In genomic region chr2:69822361-69823128, GRCm38 (mm10) we compare ENCODE assay signal across 7 mouse cellular contexts. TPM values are rescaled to one million over a fixed set of nuclear protein-coding genes. Genes with fewer than 3 reads are reported as not detected.
DNase-seq lines count a peak whose midpoint lies in the region; ATAC-seq lines count a peak whose summit lies in the region.

No protein-coding gene starts in this region.

- peak; percentile 81 for ATAC-seq in hindbrain, embryonic 15.5 days (ENCODE audit: low FRiP score, low read depth)
- peak; percentile 56 for ATAC-seq in limb, embryonic 12.5 days (ENCODE audit: insufficient number of reproducible peaks, insufficient read depth, low FRiP score, low TSS enrichment, low read depth)
- peak; percentile 79 for ATAC-seq in midbrain, embryonic 12.5 days (ENCODE audit: low FRiP score, low read depth)

- peak overlapping the region; percentile 83 for H3K4me2 ChIP-seq in hindbrain, embryonic 15.5 days
- H3K4me2 ChIP-seq in limb, embryonic 12.5 days = peak overlapping the region; percentile 71
- H3K4me2 ChIP-seq in midbrain, embryonic 12.5 days (replicated peaks) = peak overlapping the region; percentile 79

- 0 out of 2 replicates have a peak, but pooled peaks cover 6% of the 10 kb centered on the region for H3K36me3 ChIP-seq in hindbrain, embryonic 15.5 days
- H3K36me3 ChIP-seq in limb, embryonic 12.5 days = peaks cover 18% of the 10 kb centered on the region; the same call in 1 of the 2 replicates
- H3K36me3 ChIP-seq in midbrain, embryonic 12.5 days = no peaks in the 10 kb centered on the region

- H3K27me3 ChIP-seq in hindbrain, embryonic 15.5 days = no peaks in the 10 kb centered on the region
- no peaks in the 10 kb centered on the region for H3K27me3 ChIP-seq in limb, embryonic 12.5 days
- no peaks in the 10 kb centered on the region for H3K27me3 ChIP-seq in midbrain, embryonic 12.5 days

- peak overlapping the region; percentile 98 for H3K27ac ChIP-seq in hindbrain, embryonic 15.5 days (replicated peaks)
- peak overlapping the region; percentile 98 for H3K27ac ChIP-seq in limb, embryonic 12.5 days
- peak overlapping the region; percentile 94 for H3K27ac ChIP-seq in midbrain, embryonic 12.5 days (replicated peaks)

- no peaks in the 10 kb centered on the region for H3K9me3 ChIP-seq in hindbrain, embryonic 15.5 days
- H3K9me3 ChIP-seq in limb, embryonic 12.5 days = no peaks in the 10 kb centered on the region
- H3K9me3 ChIP-seq in midbrain, embryonic 12.5 days = no peaks in the 10 kb centered on the region

- under 1% methylated on average over 76 of the region's 80 CpGs for WGBS in hindbrain, embryonic 15.5 days
- WGBS in limb, embryonic 12.5 days = under 1% methylated on average over 76 of the region's 80 CpGs
- under 1% methylated on average over 47 of the region's 80 CpGs for WGBS in midbrain, embryonic 12.5 days

- peak overlapping the region; percentile 81 for H3K4me3 ChIP-seq in hindbrain, embryonic 15.5 days
- H3K4me3 ChIP-seq in limb, embryonic 12.5 days (replicated peaks) = peak overlapping the region; percentile 90
- H3K4me3 ChIP-seq in midbrain, embryonic 12.5 days = peak overlapping the region; percentile 77

- H3K9ac ChIP-seq in hindbrain, embryonic 15.5 days = peak overlapping the region; percentile 87
- peak overlapping the region; percentile 98 for H3K9ac ChIP-seq in limb, embryonic 12.5 days (replicated peaks)
- H3K9ac ChIP-seq in midbrain, embryonic 12.5 days (replicated peaks) = peak overlapping the region; percentile 91

- H3K4me1 ChIP-seq in hindbrain, embryonic 15.5 days (replicated peaks) = peaks cover 41% of the 10 kb centered on the region
- H3K4me1 ChIP-seq in limb, embryonic 12.5 days (replicated peaks) = peaks cover 10% of the 10 kb centered on the region
- peaks cover 23% of the 10 kb centered on the region for H3K4me1 ChIP-seq in midbrain, embryonic 12.5 days

- DNase-seq in adrenal gland, adult 18-20 months (ENCODE audit: low spot score in 2 of 2) = peak; percentile 41 to 44
- DNase-seq in cerebellum, postnatal 14 days = peak; percentile 72 to 77
- peak; percentile 20 to 23 for DNase-seq in frontal cortex, postnatal 25 days (ENCODE audit: low spot score in 2 of 2)
- DNase-seq in spleen, postnatal 10 days (ENCODE audit: low spot score in 2 of 2) = peak; percentile 64 to 66

RNA-seq across cellular contexts. Expression of gene Klhl23, which starts 0.8 kb away (rescaled TPM):
- total RNA-seq in adrenal gland, adult 18-20 months (2021) = 1 to 10 TPM; 5.9 to 6.0 TPM
- polyA plus RNA-seq in hindbrain, embryonic 15.5 days (2015; fragmentation: Nextera tagmentation; extraction: Ambion mirVana) = 93.0 and 94.6 TPM in 2 replicates
- polyA plus RNA-seq in limb, embryonic 12.5 days (2016; fragmentation: Nextera tagmentation; extraction: Ambion mirVana) = 35.6 and 37.5 TPM in 2 replicates
- polyA plus RNA-seq in midbrain, embryonic 12.5 days (2016; fragmentation: Nextera tagmentation; extraction: Ambion mirVana) = 41.0 and 51.6 TPM in 2 replicates

RNA-seq across cellular contexts. Expression of gene Phospho2, which starts 33.1 kb away (rescaled TPM):
- 10 to 100 TPM; 27.7 to 28.4 TPM for total RNA-seq in adrenal gland, adult 18-20 months (2021)
- 33.4 and 34.1 TPM in 2 replicates for polyA plus RNA-seq in hindbrain, embryonic 15.5 days (2015; fragmentation: Nextera tagmentation; extraction: Ambion mirVana)
- polyA plus RNA-seq in limb, embryonic 12.5 days (2016; fragmentation: Nextera tagmentation; extraction: Ambion mirVana) = 28.3 and 28.4 TPM in 2 replicates
- 33.9 and 36.2 TPM in 2 replicates for polyA plus RNA-seq in midbrain, embryonic 12.5 days (2016; fragmentation: Nextera tagmentation; extraction: Ambion mirVana)

RNA-seq across cellular contexts. Expression of gene Ccdc173, which starts 33.2 kb away (rescaled TPM):
- 1 to 10 TPM; 1.1 to 1.3 TPM for total RNA-seq in adrenal gland, adult 18-20 months (2021)
- 3.3 and 3.4 TPM in 2 replicates for polyA plus RNA-seq in hindbrain, embryonic 15.5 days (2015; fragmentation: Nextera tagmentation; extraction: Ambion mirVana)
- 2.7 and 3.0 TPM in 2 replicates for polyA plus RNA-seq in limb, embryonic 12.5 days (2016; fragmentation: Nextera tagmentation; extraction: Ambion mirVana)
- polyA plus RNA-seq in midbrain, embryonic 12.5 days (2016; fragmentation: Nextera tagmentation; extraction: Ambion mirVana) = 4.8 and 5.1 TPM in 2 replicates

RNA-seq across cellular contexts. Expression of gene Ssb, which starts 38.8 kb away (rescaled TPM):
- total RNA-seq in adrenal gland, adult 18-20 months (2021) = 100 to 1,000 TPM; 137 to 172 TPM
- polyA plus RNA-seq in hindbrain, embryonic 15.5 days (2015; fragmentation: Nextera tagmentation; extraction: Ambion mirVana) = 244 and 265 TPM in 2 replicates
- 365 and 413 TPM in 2 replicates for polyA plus RNA-seq in limb, embryonic 12.5 days (2016; fragmentation: Nextera tagmentation; extraction: Ambion mirVana)
- polyA plus RNA-seq in midbrain, embryonic 12.5 days (2016; fragmentation: Nextera tagmentation; extraction: Ambion mirVana) = 379 and 421 TPM in 2 replicates

Comparison
In these comparisons a context has a peak if more than half of its experiments do, and no peak if none do; other contexts are left out.
1. Peak in every context shown above with its lines: DNase-seq, ATAC-seq, H3K4me3 ChIP-seq and H3K27ac ChIP-seq.
2. DNase-seq: peak in every context shown above with its lines; median percentile 74 in cerebellum, postnatal 14 days; 65 in spleen, postnatal 10 days; 42 in adrenal gland, adult 18-20 months; 22 in frontal cortex, postnatal 25 days.